Mouse (Mus musculus) lung, postnatal 4 days (tissue): ENCODE measurements at regions not wholly inside any gene's neighbourhood (a gene's known extent, or its start where the extent isn't known, plus 50 kb on each side); places are given as distances from the start of the nearest gene placed in this dataset.
"Not testable (repeated sequence)": the region's sequence is repeated elsewhere in the genome, so short reads cannot be mapped to it uniquely, and the experiment has no call there.

Experiments
- DNase-seq, 2 experiments: peaks; one replicate each; pipeline ENCODE4 v3.0.0; 2021

DNA sequence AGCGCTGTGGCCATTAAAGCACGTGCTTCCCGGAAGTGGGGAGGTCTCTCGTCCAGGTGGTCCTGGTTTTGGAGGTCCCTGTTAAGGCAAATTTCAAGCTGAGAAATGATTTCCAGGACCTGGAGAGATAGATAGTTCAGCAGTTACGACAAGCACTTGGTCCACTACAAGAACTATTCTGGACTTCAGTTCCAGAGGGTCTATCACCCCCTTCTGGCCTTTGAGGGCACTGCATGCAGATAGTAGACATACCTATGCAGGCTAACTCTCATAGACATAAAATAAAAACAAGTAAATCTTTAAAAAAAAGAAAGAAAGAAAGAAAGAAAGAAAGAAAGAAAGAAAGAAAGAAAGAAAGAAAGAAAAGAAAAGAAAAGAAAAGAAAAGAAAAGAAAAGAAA is 415.2 kb upstream of the Cdh5 start:
- not testable (repeated sequence) for DNase-seq

DNA sequence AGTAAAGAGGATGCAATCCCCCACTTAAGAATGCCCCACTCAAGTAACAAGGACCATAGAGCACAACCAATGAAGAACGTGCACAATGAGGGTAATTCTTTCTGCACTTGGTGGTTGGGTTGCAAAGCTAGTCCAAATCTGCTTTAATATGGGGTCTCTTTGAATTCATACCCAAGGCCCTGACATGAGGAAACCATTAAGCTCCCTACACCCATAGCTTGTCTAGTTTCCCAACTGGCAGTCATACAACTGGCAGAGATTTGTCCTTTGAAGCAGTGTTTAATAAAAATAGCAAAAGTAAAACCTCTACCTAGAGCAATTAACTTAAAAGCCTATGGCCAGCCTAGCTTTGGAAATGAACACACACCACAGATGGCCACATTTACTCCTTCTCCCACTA is 411.0 kb upstream of the Cdh5 start:
- no peak for DNase-seq

DNA sequence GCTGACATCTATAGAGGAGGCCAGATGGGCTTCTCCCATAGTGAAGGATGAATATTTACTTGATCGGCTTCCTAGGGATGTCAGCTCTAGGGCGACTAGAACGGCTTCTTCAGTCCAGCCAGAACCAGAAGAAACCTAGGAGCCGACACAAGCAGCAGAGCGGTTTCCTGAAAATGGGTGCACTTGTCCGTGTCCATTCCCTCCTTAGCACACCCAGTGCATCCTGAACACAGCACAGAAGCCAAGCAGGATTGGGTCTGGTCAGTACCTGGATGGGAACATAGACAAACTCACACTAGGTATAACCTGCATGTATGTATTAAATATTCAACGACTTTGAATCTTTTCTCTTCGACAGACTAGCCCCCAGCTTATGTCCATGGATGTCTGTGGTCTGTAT is 407.9 kb upstream of the Cdh5 start:
- DNase-seq, result no peak

DNA sequence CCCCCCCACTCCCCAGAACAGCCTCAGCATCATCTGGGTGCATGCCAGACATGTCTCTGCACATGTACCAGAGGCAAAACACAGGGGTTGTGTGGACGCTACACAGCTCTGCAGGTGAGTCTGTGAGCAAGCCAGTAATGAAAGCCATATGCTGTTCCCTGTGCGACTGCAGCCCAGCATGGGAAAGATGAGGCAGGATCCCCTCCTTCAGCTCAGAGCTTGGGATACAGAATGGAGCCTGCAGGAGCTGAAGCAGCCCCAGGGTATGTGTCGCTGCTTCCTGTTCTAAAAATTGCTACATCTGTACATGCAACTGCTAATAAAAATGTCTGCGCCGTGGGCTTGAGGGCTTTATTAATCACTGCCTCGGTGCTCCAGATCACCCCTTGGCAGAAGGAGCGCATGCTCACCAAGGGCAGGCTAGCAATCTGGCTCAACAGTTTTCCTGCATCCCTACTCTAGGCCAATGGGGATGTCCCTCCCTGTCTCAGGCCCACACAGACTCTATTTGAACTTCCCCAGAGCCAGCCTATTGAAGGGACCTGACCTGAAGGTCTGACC is 407.0 kb upstream of the Cdh5 start:
- DNase-seq, result no peak

DNA sequence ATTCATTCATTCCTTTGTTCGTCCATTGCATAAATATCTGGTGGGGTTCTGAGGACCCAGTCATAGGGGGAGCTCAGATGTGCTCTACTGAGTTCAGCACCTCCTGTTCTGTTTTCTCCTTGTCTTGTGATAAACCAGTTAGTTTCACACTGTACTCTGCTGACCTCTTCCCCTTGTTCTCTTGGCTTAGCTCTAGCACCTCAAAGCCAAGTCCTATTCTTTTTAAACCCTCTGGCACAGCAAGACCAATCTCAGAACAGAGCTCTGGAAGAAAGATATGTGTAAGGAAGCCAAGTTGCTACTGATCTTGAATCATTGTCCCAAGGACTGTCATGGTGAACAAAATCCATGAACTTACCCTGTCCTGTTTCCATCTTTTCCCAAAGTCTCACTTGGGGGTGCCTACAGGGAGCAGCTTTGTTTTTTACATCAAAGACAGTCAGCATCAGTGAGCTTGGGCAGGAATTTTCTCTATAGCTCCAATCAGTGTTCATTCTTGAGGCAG is 402.4 kb upstream of the Cdh5 start:
- no peak for DNase-seq

DNA sequence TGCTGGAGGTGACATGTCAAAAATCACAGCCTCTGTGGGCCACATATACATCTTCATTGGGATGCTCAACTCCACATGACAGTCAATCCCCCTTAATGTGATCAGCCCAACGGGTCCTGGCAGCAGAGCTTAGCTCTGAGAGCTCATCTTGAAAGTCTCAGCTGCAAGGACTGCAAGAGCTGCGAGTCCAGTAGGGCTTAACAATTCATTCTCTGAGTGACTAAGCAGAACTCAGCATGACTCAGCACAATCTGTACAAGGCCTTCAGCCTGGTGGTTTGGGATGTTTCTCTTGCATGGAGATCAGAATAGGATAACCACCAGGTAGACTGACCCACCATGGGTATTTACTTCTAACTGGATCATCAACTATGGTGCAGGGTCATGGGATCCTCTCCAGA is 399.2 kb upstream of the Cdh5 start:
- DNase-seq, result no peak

DNA sequence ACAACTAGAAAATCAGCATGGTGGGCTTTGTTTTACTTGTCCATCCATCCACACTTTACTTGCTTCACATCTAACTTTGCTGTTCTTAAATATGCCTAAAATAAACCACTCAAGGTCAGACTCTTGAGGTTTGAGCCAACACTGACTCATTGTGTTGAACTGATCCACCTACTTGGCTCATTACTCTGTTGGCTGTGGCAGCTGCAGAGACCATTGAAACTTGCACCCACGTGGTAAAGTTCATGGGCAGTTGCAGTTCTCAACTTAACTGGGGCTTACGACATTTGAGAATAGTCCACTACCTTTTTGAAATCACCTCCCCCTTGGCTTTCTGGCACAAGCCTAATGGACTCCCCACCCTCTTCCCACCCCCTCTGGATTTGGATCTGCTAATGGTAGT is 395.3 kb upstream of the Cdh5 start:
- DNase-seq, result no peak

DNA sequence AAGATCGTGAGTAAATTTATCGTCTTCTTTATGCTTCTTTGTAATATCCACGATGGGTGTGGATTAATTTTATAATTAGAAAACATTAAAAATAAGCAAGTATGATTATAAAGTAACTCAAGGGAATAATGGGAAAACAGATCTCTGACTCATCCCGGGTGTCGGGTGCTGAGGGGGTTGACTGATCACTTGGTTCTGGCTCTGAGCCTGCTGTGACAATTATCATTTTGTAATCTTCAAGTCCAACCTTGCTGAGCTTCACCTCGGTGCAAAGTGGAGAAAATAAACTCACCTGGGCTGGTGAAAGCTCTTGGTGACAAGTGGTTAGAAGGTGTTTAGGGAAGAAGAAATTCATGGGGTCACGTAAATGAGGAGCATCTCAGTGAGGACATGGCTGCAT is 390.6 kb upstream of the Cdh5 start:
- not testable (repeated sequence) for DNase-seq

DNA sequence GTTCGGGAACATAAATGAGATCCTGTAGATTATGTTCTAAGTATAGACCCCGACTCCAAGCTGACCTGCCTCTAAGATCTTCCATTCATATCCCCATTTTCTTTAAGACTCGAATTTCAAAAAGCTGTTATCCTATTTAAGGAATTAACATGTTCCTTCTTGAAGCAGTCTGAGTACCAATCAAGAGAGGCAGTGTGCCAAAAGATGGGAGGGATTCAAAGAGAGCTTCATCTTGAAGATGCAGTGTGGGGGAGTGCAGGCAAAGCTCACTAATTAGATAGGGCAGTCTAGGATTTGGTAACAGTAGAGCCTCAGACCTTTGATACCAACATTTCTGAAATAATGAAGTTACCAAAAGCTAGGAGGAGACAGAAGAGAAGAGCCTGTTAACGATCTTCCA is 383.7 kb upstream of the Cdh5 start:
- no peak for DNase-seq

DNA sequence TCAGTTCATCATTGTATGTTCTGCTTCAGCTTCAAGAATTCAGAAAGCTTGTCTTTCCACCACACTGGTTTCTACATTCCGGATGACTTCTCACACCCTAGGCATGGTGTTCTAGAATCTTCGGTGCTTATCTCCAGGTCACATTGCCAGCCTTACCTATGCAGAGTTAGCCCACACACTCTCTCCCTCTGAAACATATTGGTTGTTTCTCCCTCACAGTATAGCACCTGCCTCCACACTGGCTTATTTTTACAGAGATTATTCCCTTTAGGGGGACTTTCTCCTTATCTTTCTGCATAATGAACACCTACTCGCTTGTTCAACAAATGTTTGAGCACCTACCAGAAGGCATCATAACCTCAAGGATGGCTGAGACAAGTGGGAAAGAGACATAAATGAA is 368.0 kb upstream of the Cdh5 start:
- no peak for DNase-seq

DNA sequence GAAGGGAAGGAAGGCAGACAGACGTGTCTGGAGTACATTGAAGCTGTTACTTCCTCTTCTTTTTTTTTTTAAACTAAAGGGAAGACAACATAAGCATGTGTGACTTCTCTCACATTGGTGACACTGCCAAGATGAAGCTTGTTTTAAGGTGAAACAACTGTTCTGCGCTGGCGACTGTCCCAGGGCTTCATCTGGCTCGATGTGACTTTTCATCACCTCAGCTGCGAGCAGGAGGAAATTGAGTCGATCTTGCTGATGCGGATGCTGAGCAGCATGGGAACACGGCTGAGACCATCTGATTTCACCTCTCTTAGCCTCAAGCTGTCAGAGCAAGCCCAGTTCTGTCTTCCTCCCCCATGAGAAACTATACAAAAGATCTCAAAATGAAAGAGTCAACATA is 363.1 kb upstream of the Cdh5 start:
- DNase-seq, result peak; percentile 32 to 75

DNA sequence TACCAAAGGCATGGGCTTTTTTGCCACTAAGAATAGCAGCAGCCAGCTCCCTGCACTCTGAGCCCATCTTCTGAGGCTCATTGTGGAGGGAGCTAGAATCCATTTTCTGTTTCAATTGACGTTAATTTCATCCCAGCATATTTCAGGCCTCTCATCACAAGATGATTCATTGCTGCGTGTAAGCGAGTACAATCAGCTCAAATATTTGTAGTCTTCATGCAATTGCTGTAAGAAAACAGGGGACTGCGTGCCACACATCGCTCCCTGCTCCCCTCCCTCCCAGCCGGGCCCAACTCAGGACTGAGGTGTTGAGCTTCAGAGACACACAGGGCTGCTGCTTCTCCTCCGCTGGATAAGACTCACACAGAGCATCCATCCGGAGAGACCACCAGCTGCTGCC is 360.0 kb upstream of the Cdh5 start:
- no peak for DNase-seq

DNA sequence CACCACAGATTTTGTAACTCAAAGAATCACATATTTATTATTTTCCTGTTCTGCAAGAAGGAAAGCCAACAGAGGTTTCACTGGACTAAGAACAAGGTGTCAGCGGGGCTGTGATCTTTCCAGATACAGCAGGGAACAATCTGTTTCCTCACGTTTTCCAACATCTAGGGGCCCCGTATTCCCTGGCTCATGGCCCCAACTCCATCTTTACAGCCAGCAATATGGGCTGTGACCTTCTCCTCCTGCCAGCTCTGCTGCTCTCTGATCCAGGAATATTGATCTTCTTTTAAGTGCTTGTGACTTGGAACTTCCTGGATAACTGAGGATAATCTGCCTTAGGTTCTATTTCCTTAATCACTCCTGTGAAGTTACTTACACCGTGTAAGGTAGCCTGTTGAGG is 352.7 kb upstream of the Cdh5 start:
- DNase-seq, result no peak

DNA sequence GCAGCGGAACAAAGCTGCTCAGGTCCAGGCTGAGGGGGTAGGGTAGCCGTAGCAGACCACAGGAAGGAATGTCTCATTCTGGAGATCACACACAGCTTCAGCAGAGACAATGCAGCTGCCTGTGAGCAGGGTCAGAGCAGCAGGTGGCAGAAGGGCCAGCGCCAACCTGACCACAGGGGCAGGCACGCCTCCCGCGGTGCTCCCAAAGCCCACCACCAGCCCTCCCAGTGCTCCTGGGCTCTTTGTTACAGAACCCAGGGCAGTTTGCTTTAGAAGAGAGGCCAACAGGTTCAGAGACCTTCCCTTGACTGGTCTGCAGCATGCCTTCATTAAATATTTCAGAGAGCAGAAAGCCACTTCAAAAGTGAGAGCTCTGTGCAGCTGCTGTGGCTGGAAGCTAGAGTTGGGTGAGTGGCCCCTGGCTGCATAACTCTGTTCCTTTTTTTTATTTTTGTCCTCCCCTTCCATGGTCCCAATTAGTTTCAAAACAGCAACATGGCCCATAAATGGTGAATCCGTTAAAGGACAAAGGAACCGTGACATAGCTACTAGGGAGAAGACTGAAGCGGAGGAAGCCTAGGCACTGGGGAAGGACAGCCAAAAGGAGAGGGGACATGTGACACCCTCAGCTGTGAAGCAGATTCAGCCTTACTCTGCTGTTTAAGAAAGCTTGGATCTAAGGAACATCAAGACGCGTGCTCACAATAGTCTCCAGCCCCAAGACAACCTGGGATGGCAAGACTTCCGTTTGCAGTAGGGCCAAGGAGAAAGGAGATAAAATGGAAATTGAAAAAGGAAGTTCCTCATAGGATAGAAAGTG is 350.9 kb upstream of the Cdh5 start:
- DNase-seq, result no peak

DNA sequence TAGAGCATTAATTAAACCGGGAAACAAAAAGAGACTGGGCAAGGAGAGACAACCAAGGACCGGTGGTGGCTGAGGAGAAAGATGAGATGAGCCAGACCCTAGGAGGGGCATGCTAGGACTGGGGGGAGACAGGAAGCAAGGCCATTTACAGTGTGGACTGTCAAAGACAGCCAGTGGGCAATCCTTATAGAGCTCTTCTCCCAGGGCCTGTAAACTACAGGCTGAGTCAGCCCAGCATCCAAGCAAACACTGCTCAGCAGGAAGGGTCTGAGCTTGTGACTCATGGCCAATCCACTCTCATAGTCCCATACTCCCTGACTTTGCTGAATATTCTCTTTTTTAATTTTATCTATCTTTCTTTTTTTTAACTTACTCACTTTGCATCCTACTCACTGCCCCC is 350.3 kb upstream of the Cdh5 start:
- DNase-seq, result no peak

DNA sequence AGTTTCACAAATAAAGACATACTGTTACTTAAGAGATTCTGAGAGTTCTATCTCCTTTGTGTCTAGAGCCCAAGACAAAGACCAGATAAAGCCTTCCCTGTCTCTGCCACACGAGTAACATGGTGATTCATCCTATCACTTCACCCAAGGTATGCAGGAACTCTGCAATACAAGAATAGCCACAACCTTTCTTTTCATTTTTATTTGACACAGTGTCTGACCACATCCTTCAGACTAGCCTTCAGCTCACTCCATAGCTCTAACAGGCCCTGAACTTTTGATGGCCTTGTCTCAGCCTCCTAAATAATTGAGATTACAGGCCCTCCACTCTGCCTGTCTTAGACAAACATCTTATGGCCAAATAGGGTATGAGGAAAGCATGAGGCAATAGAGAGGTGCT is 337.6 kb upstream of the Cdh5 start:
- no peak for DNase-seq

DNA sequence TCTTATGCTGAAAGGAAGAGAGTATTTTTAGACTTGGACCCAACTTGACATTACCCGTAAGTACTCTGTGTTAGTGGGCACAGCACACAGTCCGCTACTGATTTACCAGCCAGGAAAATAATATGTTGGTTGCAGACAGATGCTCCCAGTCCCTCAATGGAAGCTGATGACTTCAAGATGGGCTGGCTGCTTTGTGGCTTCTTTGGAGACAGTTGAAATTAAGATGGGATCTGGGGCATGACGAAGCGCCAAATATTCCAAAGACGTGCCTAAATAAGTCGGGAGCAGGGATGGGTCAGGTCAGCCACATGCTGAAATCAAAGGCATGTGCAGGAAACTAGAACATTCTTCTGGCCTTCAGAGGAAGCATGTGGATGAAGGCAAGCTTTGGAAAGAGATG is 321.8 kb upstream of the Cdh5 start:
- DNase-seq, result no peak

DNA sequence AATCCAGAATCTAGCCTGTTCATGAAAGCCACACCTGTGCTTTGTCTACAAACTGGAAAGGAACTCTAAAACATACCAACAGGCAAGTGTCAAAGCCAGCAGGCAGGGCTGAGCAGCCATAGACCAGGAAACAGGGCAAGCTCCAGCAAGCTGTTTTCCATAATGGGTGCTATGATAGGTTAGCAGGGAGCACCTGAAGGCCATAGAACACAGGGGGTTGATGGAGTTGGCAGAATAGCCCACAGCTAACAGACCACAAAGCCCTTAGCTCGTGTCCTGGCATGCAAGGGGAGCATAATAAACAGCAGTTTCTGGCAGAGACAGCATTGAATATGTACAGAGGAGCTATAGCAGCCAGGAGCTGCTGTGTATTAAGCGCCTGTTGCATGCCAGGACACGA is 313.1 kb upstream of the Cdh5 start:
- no peak for DNase-seq

DNA sequence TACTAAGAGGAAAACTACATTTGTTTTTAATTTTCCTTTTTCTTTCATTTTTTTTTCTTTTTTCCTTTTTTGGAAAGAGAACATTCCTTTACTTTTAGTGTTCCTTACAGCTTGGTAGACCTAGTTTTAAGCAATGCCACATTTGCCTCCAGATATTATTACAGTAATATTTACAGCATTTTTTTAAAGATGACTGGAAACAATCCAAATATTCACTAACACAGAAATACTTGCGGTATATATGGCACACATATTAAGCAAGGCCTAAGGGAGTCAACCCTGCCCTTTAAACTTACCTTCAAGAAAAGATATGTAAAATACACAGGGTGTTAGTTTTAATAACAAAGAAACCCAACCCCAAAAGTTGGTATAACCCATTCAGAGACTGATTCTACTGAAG is 308.1 kb upstream of the Cdh5 start:
- DNase-seq, result no peak

DNA sequence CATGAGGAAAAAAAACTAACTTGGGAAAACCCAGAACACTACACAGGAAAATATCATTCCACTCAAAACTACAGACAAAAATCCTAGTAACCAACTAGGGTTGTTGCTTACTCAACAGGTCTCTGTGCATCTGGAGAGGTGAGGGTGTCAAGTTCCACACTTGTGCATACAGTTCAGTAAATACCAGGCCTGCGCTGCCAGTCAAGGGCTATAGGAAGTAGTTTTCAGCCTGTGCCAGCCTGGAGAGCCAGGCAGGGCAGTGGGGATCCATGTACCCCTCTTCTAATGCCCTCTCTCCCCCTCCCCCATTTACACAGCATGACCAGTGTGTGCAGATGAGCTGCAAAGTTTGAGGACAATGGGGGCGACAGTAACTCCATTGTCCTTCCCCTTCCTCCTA is 302.8 kb upstream of the Cdh5 start:
- not testable (repeated sequence) for DNase-seq

DNA sequence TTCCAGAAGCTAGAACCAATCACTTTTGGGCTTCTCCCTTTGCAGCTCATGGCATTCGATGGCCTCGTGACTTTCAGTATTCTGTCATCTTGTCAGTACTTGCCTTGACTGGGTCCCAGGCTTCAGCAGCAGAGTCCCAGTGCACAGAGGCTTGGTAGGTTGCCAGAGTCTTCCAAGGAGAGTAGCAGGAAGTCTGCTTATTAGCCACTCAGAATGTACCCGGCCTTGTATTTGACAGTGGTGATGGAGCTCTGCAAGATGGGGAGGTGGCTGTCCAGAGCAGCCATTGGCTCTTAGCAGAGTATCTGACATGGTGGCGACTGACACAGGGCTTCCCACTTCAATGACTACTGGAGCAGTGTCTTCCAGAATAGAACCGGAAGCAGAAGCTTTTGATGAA is 293.3 kb upstream of the Cdh5 start:
- DNase-seq, result peak; percentile 34 to 62

DNA sequence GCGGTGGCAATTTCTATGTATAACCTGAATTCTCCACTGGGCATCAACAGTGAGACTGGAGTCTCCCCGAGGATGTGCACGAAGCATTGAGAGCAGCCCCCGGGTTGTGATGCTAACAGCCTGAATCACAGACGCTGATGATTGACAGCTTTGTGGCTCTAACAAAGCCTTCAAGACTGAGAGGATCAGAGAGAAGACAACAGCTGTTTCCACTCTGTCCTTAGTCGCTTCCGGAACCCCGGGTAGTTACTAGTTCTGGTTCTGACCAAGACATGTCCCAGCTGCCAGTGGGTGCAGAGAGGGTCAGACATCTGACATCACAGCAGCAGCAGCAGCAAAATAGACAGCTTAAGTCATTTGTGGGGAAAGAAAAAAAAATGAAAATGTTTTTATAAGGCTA is 292.8 kb upstream of the Cdh5 start:
- peak; percentile 74 to 92 for DNase-seq

DNA sequence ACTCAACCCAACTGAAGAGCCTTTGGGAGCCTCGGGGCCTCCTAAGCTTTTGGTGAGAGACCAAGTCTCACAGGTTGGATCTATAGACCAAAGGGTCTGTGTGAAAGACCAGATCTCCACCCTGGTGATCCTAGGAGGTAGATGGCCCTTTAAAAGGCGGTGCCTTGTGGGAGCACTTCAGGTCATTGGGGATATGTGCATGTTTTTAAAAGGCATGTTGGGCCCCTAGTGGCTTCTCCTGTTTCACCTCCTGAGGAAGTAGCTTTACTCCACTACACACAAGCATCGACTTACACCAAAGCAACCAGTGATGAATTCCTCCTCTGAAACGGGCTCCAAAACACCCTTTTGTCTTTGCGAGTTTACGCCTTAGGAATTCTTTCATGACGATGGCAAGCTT is 292.3 kb upstream of the Cdh5 start:
- DNase-seq, result no peak

DNA sequence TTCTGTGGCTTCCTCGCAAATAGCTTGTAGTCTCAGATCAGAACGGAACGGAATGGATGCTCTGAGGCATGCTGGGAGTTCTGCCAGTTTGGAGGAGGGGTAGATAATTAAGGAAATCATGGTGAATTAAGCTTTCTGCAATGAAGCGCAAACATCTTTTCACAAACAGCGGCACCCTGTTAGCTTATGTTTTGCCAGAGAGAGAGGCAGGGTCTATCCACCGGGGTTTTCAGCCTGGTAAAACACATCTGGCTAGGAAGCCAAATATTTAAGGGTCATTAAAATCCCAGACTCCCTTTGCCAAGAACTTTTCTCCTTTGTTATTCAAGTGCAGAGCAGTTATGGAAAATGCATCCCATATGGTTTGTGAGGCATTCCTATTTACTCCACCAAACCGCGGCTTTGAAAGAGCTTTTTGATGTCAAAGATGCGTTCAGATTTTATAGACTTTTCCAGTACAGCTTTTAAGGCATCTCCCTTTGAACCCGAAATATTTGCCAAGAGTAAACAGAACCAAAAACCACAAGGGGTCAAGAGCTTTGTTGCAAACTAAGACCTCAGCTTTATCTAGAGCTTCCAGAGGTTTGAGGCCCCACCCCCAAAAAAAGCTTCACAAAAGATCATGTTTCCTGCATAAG is 287.4 kb upstream of the Cdh5 start:
- DNase-seq, result peak; percentile 45 to 60
